Mouse (Mus musculus): ENCODE measurements around the gene Setd1a. TPM values are rescaled to one million over a fixed set of nuclear protein-coding genes. Genes with fewer than 3 reads are reported as not detected.

The Setd1a gene
- polyA plus RNA-seq, 2 experiments = 5.7 to 10.5 TPM

DNA sequence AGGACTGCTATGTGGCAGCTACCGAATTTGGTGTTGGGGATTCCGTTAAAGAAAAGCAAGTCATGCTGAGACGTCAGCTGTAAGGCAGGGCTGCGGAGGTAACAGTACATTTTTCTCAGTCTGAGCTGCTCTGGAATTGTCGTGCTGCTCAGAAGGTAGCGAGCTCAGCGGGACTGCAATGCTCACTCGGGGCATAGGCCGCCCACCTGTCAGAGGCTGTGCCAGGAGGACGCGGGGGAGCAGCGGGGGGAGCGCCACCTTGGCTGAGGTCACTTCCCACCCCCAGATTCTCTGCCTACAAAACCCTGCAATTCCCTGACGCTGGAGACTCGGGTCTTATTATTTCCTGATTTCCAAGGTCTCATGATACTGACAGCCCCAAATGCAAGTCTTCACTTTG is 64.4 kb downstream of the Setd1a start:
- ATAC-seq (ENCODE audit: insufficient read depth) = peak; percentile 18; the same call in 1 of the 2 replicates
- TF ChIP-seq EP300 (IDR thresholded peaks at IDR 0.05; ENCODE audit: low read depth) (no peak), CTCF (IDR thresholded peaks at IDR 0.05; ENCODE audit: low read depth) (no peak)

GRCm38 (mm10) chr7:127841340-127842000 is 65.0 kb downstream of the Setd1a start:
- H3K27me3 ChIP-seq (ENCODE audit: control insufficient read depth, insufficient read depth, low read length) = no peaks in the 10 kb centered on the region
- under 1% methylated on average over 46 of the region's 46 CpGs for WGBS (ENCODE audit: insufficient replicate concordance)
- ATAC-seq (ENCODE audit: insufficient read depth) = peak; percentile 86
- peak overlapping the region; percentile 76 to 85 for H3K4me3 ChIP-seq (ENCODE audit: insufficient read depth in 1 of 2, low read depth in 2 of 2, low read length in 2 of 2)
- TF ChIP-seq CTCF (IDR thresholded peaks at IDR 0.05; ENCODE audit: low read depth) (no peak), EP300 (IDR thresholded peaks at IDR 0.05; ENCODE audit: low read depth) (no peak)
- peak overlapping the region; percentile 76 for H3K9ac ChIP-seq (replicated peaks)
- peak overlapping the region; percentile 96 for H3K4me2 ChIP-seq (ENCODE audit: low read depth)
- peak overlapping the region; percentile 79 for H3K27ac ChIP-seq
- H3K4me1 ChIP-seq (replicated peaks; ENCODE audit: control insufficient read depth in 2 of 2, insufficient read depth in 2 of 2, low read length in 1 of 2) = peaks cover 9 to 10% of the 10 kb centered on the region in 2 experiments
- H3K9me3 ChIP-seq (ENCODE audit: control insufficient read depth, low read length) = no peaks in the 10 kb centered on the region
- H3K36me3 ChIP-seq (replicated peaks; ENCODE audit: control insufficient read depth, insufficient read depth, low read depth) = no peaks in the 10 kb centered on the region; the same call in 1 of the 2 replicates
- peak; percentile 72 to 77 (median 77) for DNase-seq (ENCODE audit: low read depth in 3 of 3, low spot score in 3 of 3)

More for the DNA sequence above, 64.4 kb downstream of the Setd1a start:
- no peaks in the 10 kb centered on the region; the same call in 1 of the 2 replicates for H3K36me3 ChIP-seq (replicated peaks; ENCODE audit: control insufficient read depth, insufficient read depth, low read depth)
- WGBS (ENCODE audit: insufficient replicate concordance) = 5% methylated on average over 15 of the region's 15 CpGs
- no peaks in the 10 kb centered on the region for H3K27me3 ChIP-seq (ENCODE audit: control insufficient read depth, insufficient read depth, low read length)
- peak overlapping the region; percentile 76 for H3K9ac ChIP-seq (replicated peaks)
- H3K4me2 ChIP-seq (ENCODE audit: low read depth) = peak overlapping the region; percentile 96
- peaks cover 9 to 10% of the 10 kb centered on the region in 2 experiments for H3K4me1 ChIP-seq (replicated peaks; ENCODE audit: control insufficient read depth in 2 of 2, insufficient read depth in 2 of 2, low read length in 1 of 2)
- H3K9me3 ChIP-seq (ENCODE audit: control insufficient read depth, low read length) = no peaks in the 10 kb centered on the region
- peak overlapping the region; percentile 79 for H3K27ac ChIP-seq
- DNase-seq (ENCODE audit: low read depth in 3 of 3, low spot score in 3 of 3) = peak in 2 of 3 experiments; percentile 34 to 36
- H3K4me3 ChIP-seq (ENCODE audit: insufficient read depth in 1 of 2, low read depth in 2 of 2, low read length in 2 of 2) = peak overlapping the region; percentile 76 to 85

GRCm38 (mm10) chr7:127842001-127842718 is 65.7 kb downstream of the Setd1a start:
- Histone ChIP-seq H3K9ac (replicated peaks) (peak overlapping the region; percentile 76), H3K36me3 (replicated peaks; ENCODE audit: control insufficient read depth, insufficient read depth, low read depth) (no peaks in the 10 kb centered on the region; the same call in 1 of the 2 replicates), H3K4me2 (ENCODE audit: low read depth) (peak overlapping the region; percentile 96), H3K4me1 (replicated peaks; ENCODE audit: control insufficient read depth in 2 of 2, insufficient read depth in 2 of 2, low read length in 1 of 2) (peaks cover 9 to 10% of the 10 kb centered on the region in 2 experiments), H3K9me3 (ENCODE audit: control insufficient read depth, low read length) (no peaks in the 10 kb centered on the region), H3K27ac (peak overlapping the region; percentile 79), H3K27me3 (ENCODE audit: control insufficient read depth, insufficient read depth, low read length) (no peaks in the 10 kb centered on the region), H3K4me3 (ENCODE audit: insufficient read depth in 1 of 2, low read depth in 2 of 2, low read length in 2 of 2) (peak overlapping the region; percentile 76 to 85)
- ATAC-seq (ENCODE audit: insufficient read depth) = peak; percentile 54
- under 1% methylated on average over 40 of the region's 40 CpGs for WGBS (ENCODE audit: insufficient replicate concordance)
- peak; percentile 64 to 77 (median 70) for DNase-seq (ENCODE audit: low read depth in 3 of 3, low spot score in 3 of 3)
- TF ChIP-seq CTCF (IDR thresholded peaks at IDR 0.05; ENCODE audit: low read depth) = no peak
- TF ChIP-seq EP300 (IDR thresholded peaks at IDR 0.05; ENCODE audit: low read depth) = no peak

Other genes with a start within 250 kb of the Setd1a start
- 0.77 and 1.0 TPM in 2 replicates for gene Tmem265, start 215.3 kb upstream of the Setd1a start, polyA plus RNA-seq (2012; rRNA removed)
- gene Tmem265, start 215.3 kb upstream of the Setd1a start, polyA plus RNA-seq (2014; fragmentation: Nextera tagmentation; extraction: Ambion mirVana) = 1.4 and 1.7 TPM in 2 replicates
- gene Phkg2, start 203.3 kb upstream of the Setd1a start, polyA plus RNA-seq (2012; rRNA removed) = 24.9 and 27.3 TPM in 2 replicates
- 18.5 and 21.7 TPM in 2 replicates for gene Phkg2, start 203.3 kb upstream of the Setd1a start, polyA plus RNA-seq (2014; fragmentation: Nextera tagmentation; extraction: Ambion mirVana)
- 4.4 and 5.4 TPM in 2 replicates for gene Ccdc189, start 188.1 kb upstream of the Setd1a start, polyA plus RNA-seq (2012; rRNA removed)
- gene Ccdc189, start 188.1 kb upstream of the Setd1a start, polyA plus RNA-seq (2014; fragmentation: Nextera tagmentation; extraction: Ambion mirVana) = 6.8 and 7.5 TPM in 2 replicates
- 10.3 and 14.0 TPM in 2 replicates for gene Rnf40, start 187.9 kb upstream of the Setd1a start, polyA plus RNA-seq (2012; rRNA removed)
- 13.7 and 16.1 TPM in 2 replicates for gene Rnf40, start 187.9 kb upstream of the Setd1a start, polyA plus RNA-seq (2014; fragmentation: Nextera tagmentation; extraction: Ambion mirVana)
- 1.6 and 1.9 TPM in 2 replicates for gene Zfp629, start 160.9 kb upstream of the Setd1a start, polyA plus RNA-seq (2012; rRNA removed)
- gene Zfp629, start 160.9 kb upstream of the Setd1a start, polyA plus RNA-seq (2014; fragmentation: Nextera tagmentation; extraction: Ambion mirVana) = 1.4 and 2.2 TPM in 2 replicates
- 11.6 and 12.5 TPM in 2 replicates for gene Bcl7c, start 67.7 kb upstream of the Setd1a start, polyA plus RNA-seq (2012; rRNA removed)
- 21.7 and 27.9 TPM in 2 replicates for gene Bcl7c, start 67.7 kb upstream of the Setd1a start, polyA plus RNA-seq (2014; fragmentation: Nextera tagmentation; extraction: Ambion mirVana)
- 2.6 and 4.3 TPM in 2 replicates for gene Ctf1, start 63.9 kb upstream of the Setd1a start, polyA plus RNA-seq (2012; rRNA removed)
- gene Ctf1, start 63.9 kb upstream of the Setd1a start, polyA plus RNA-seq (2014; fragmentation: Nextera tagmentation; extraction: Ambion mirVana) = 1.7 and 2.5 TPM in 2 replicates
- not detected in 2 replicates for gene Ctf2, start 44.5 kb upstream of the Setd1a start, polyA plus RNA-seq (2012; rRNA removed)
- 0.05 and 0.15 TPM in 2 replicates for gene Ctf2, start 44.5 kb upstream of the Setd1a start, polyA plus RNA-seq (2014; fragmentation: Nextera tagmentation; extraction: Ambion mirVana)
- 10.8 and 11.3 TPM in 2 replicates for gene Fbxl19, start 32.1 kb upstream of the Setd1a start, polyA plus RNA-seq (2012; rRNA removed)
- 0.85 and 1.1 TPM in 2 replicates for gene Fbxl19, start 32.1 kb upstream of the Setd1a start, polyA plus RNA-seq (2014; fragmentation: Nextera tagmentation; extraction: Ambion mirVana)
- 6.9 and 7.2 TPM in 2 replicates for gene Orai3, start 6.9 kb upstream of the Setd1a start, polyA plus RNA-seq (2012; rRNA removed)
- gene Orai3, start 6.9 kb upstream of the Setd1a start, polyA plus RNA-seq (2014; fragmentation: Nextera tagmentation; extraction: Ambion mirVana) = 3.9 and 4.9 TPM in 2 replicates
- 1.2 TPM in 1 of 2 replicates, not detected in the other for gene Gm49388, start 8.9 kb downstream of the Setd1a start, polyA plus RNA-seq (2012; rRNA removed)
- not detected in 2 replicates for gene Gm49388, start 8.9 kb downstream of the Setd1a start, polyA plus RNA-seq (2014; fragmentation: Nextera tagmentation; extraction: Ambion mirVana)
- 44.8 and 45.5 TPM in 2 replicates for gene Hsd3b7, start 23.9 kb downstream of the Setd1a start, polyA plus RNA-seq (2012; rRNA removed)
- 44.8 and 45.5 TPM in 2 replicates for gene Hsd3b7, start 23.9 kb downstream of the Setd1a start, polyA plus RNA-seq (2014; fragmentation: Nextera tagmentation; extraction: Ambion mirVana)
- 20.4 and 34.9 TPM in 2 replicates for gene Stx4a, start 47.6 kb downstream of the Setd1a start, polyA plus RNA-seq (2012; rRNA removed)
- 7.2 and 8.1 TPM in 2 replicates for gene Stx4a, start 47.6 kb downstream of the Setd1a start, polyA plus RNA-seq (2014; fragmentation: Nextera tagmentation; extraction: Ambion mirVana)
- gene Stx1b, start 47.9 kb downstream of the Setd1a start, polyA plus RNA-seq (2012; rRNA removed) = 0.95 and 1.1 TPM in 2 replicates
- 0.05 and 0.21 TPM in 2 replicates for gene Stx1b, start 47.9 kb downstream of the Setd1a start, polyA plus RNA-seq (2014; fragmentation: Nextera tagmentation; extraction: Ambion mirVana)
- gene Zfp646, start 99.6 kb downstream of the Setd1a start, polyA plus RNA-seq (2012; rRNA removed) = 5.8 and 6.7 TPM in 2 replicates
- gene Zfp646, start 99.6 kb downstream of the Setd1a start, polyA plus RNA-seq (2014; fragmentation: Nextera tagmentation; extraction: Ambion mirVana) = 4.6 and 5.1 TPM in 2 replicates
- gene Zfp668, start 100.2 kb downstream of the Setd1a start, polyA plus RNA-seq (2012; rRNA removed) = 3.0 TPM in 2 replicates
- gene Zfp668, start 100.2 kb downstream of the Setd1a start, polyA plus RNA-seq (2014; fragmentation: Nextera tagmentation; extraction: Ambion mirVana) = 3.9 and 4.3 TPM in 2 replicates
- 0.38 and 0.48 TPM in 2 replicates for gene Prss53, start 114.3 kb downstream of the Setd1a start, polyA plus RNA-seq (2012; rRNA removed)
- 0.05 and 0.29 TPM in 2 replicates for gene Prss53, start 114.3 kb downstream of the Setd1a start, polyA plus RNA-seq (2014; fragmentation: Nextera tagmentation; extraction: Ambion mirVana)
- gene Gm21974, start 118.8 kb downstream of the Setd1a start, polyA plus RNA-seq (2012; rRNA removed) = not detected in 2 replicates
- not detected in 2 replicates for gene Gm21974, start 118.8 kb downstream of the Setd1a start, polyA plus RNA-seq (2014; fragmentation: Nextera tagmentation; extraction: Ambion mirVana)
- 74.0 and 104 TPM in 2 replicates for gene Vkorc1, start 118.9 kb downstream of the Setd1a start, polyA plus RNA-seq (2012; rRNA removed)
- 107 and 116 TPM in 2 replicates for gene Vkorc1, start 118.9 kb downstream of the Setd1a start, polyA plus RNA-seq (2014; fragmentation: Nextera tagmentation; extraction: Ambion mirVana)
- 28.0 and 29.7 TPM in 2 replicates for gene Bckdk, start 127.4 kb downstream of the Setd1a start, polyA plus RNA-seq (2012; rRNA removed)
- gene Bckdk, start 127.4 kb downstream of the Setd1a start, polyA plus RNA-seq (2014; fragmentation: Nextera tagmentation; extraction: Ambion mirVana) = 68.3 and 76.0 TPM in 2 replicates
- gene Kat8, start 135.8 kb downstream of the Setd1a start, polyA plus RNA-seq (2012; rRNA removed) = 9.6 and 13.7 TPM in 2 replicates
- 15.7 and 17.6 TPM in 2 replicates for gene Kat8, start 135.8 kb downstream of the Setd1a start, polyA plus RNA-seq (2014; fragmentation: Nextera tagmentation; extraction: Ambion mirVana)
- 8.3 and 12.6 TPM in 2 replicates for gene Prss8, start 153.4 kb downstream of the Setd1a start, polyA plus RNA-seq (2012; rRNA removed)
- 9.8 and 10.3 TPM in 2 replicates for gene Prss8, start 153.4 kb downstream of the Setd1a start, polyA plus RNA-seq (2014; fragmentation: Nextera tagmentation; extraction: Ambion mirVana)
- 2.0 and 2.3 TPM in 2 replicates for gene Prss36, start 170.1 kb downstream of the Setd1a start, polyA plus RNA-seq (2012; rRNA removed)
- gene Prss36, start 170.1 kb downstream of the Setd1a start, polyA plus RNA-seq (2014; fragmentation: Nextera tagmentation; extraction: Ambion mirVana) = 3.0 TPM in 2 replicates
- gene Fus, start 190.8 kb downstream of the Setd1a start, polyA plus RNA-seq (2012; rRNA removed) = 169 and 278 TPM in 2 replicates
- gene Fus, start 190.8 kb downstream of the Setd1a start, polyA plus RNA-seq (2014; fragmentation: Nextera tagmentation; extraction: Ambion mirVana) = 15.8 and 17.1 TPM in 2 replicates
- gene Pycard, start 217.2 kb downstream of the Setd1a start, polyA plus RNA-seq (2012; rRNA removed) = 13.8 and 20.2 TPM in 2 replicates
- gene Pycard, start 217.2 kb downstream of the Setd1a start, polyA plus RNA-seq (2014; fragmentation: Nextera tagmentation; extraction: Ambion mirVana) = 37.1 and 39.3 TPM in 2 replicates
- gene Trim72, start 227.3 kb downstream of the Setd1a start, polyA plus RNA-seq (2012; rRNA removed) = 0.03 and 0.04 TPM in 2 replicates
- gene Trim72, start 227.3 kb downstream of the Setd1a start, polyA plus RNA-seq (2014; fragmentation: Nextera tagmentation; extraction: Ambion mirVana) = not detected in 2 replicates